Mouse (Mus musculus): ENCODE measurements around the gene Gm17545. TPM values are rescaled to one million over a fixed set of nuclear protein-coding genes. Genes with fewer than 3 reads are reported as not detected.

Gene Gm17545
- total RNA-seq, 2 experiments from 2014 or later = not detected

GRCm38 (mm10) chr9:22503581-22503980 is 49.5 kb downstream of the Gm17545 start:
- no peak for TF ChIP-seq CTCF (IDR thresholded peaks at IDR 0.05)
- no peak overlapping the region for H3K4me3 ChIP-seq
- no peak overlapping the region for H3K27ac ChIP-seq
- DNase-seq (ENCODE audit: extremely low spot score in 1 of 2, low spot score in 2 of 2) = no peak
- intact Hi-C loops (cut with DNase I) = no loop called here

GRCm38 (mm10) chr9:22505574-22505973 is 51.5 kb downstream of the Gm17545 start:
- DNase-seq (ENCODE audit: extremely low spot score in 1 of 2, low spot score in 2 of 2) = peak in 1 of 2 experiments; percentile 1
- no peak for TF ChIP-seq CTCF (IDR thresholded peaks at IDR 0.05)
- intact Hi-C loops (cut with DNase I) = no loop called here
- Histone ChIP-seq H3K4me3 (no peak overlapping the region), H3K27ac (no peak overlapping the region)

Other genes with a start within 250 kb of the Gm17545 start
- 10 to 100 TPM; 21.4 to 21.8 TPM for gene Zfp809, start 228.6 kb upstream of the Gm17545 start, total RNA-seq (2021)
- 1 to 10 TPM; 3.7 to 4.5 TPM for gene Zfp599, start 194.4 kb upstream of the Gm17545 start, total RNA-seq (2021)
- 10 to 100 TPM; 12.6 to 16.4 TPM for gene Zfp810, start 146.6 kb upstream of the Gm17545 start, total RNA-seq (2021)
- 1 to 10 TPM; 8.6 to 9.7 TPM for gene Anln, start 65.1 kb upstream of the Gm17545 start, total RNA-seq (2021)
- gene 9530077C05Rik, start 42.8 kb upstream of the Gm17545 start, total RNA-seq (2021) = 10 to 100 TPM in 1 of 2 experiments, 1 to 10 TPM in 1; 7.0 to 10.0 TPM
- gene Rp9, start 15.5 kb downstream of the Gm17545 start, total RNA-seq (2021) = 10 to 100 TPM; 39.5 to 44.5 TPM
- gene Bbs9, start 21.4 kb downstream of the Gm17545 start, total RNA-seq (2021) = 10 to 100 TPM; 27.7 to 29.5 TPM